Mouse (Mus musculus) kidney, embryonic 15.5 days (tissue): ENCODE results near the gene Gm9747. TPM values are rescaled to one million over a fixed set of nuclear protein-coding genes. Genes with fewer than 3 reads are reported as not detected.

Experiments used
- polyA plus RNA-seq: library from polyadenylated mRNA; unstranded; fragments of >200 nt; fragmentation: Nextera tagmentation; extraction: Ambion mirVana; gene quantifications from 2 replicates; pipeline ENCODE4 v1.2.1, GENCODE M21; 2015

Gm9747 gene
- polyA plus RNA-seq, 1 experiment from 2014 or later: 11.4 TPM

Other genes starting within 250 kb of the Gm9747 start
- gene Irs1, start 58.3 kb downstream of the Gm9747 start, polyA plus RNA-seq: 4.1 and 4.3 TPM in 2 replicates
- gene Rhbdd1, start 83.3 kb downstream of the Gm9747 start, polyA plus RNA-seq: 9.4 and 9.8 TPM in 2 replicates